Mouse (Mus musculus) adipocyte (in vitro differentiated cells): ENCODE measurements around the gene Ccdc78.

Experiments used
- DNase-seq: peaks from one replicate; pipeline ENCODE4 v3.0.0-alpha.2; 2016; ENCODE audit warnings: low spot score

The Ccdc78 gene

DNA sequence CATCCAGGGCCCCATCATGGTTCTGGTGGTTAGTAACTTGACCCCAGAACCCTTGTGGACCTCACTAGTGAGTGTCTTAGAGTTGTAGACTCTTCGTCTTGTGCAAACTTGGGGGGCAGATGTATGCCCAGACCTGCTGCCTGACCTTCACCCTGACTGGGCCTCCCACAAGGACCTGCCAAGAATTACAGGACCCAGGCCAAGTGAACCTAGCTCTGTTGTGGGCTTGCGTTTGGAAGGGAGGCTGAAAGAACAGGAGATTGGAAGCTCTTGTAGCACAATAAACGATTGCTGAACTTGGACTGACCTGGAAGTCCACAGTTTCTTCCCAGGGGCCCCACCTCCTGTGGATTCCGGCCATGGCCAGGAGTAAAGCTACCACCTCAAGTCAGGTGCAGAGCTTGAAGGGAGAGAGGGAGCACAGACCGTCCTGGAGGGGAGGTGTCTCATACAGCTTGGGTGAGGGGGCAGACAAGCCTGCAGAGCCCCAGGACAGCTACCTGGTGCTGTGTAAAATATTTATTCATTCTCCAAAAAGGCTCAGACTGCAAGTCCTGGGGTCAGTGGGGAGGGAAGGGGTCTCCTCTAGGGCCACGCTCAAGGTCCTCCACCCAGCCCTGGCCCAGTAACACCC, 47.7 kb downstream of the Ccdc78 start:
- DNase-seq = peak; percentile 66

DNA sequence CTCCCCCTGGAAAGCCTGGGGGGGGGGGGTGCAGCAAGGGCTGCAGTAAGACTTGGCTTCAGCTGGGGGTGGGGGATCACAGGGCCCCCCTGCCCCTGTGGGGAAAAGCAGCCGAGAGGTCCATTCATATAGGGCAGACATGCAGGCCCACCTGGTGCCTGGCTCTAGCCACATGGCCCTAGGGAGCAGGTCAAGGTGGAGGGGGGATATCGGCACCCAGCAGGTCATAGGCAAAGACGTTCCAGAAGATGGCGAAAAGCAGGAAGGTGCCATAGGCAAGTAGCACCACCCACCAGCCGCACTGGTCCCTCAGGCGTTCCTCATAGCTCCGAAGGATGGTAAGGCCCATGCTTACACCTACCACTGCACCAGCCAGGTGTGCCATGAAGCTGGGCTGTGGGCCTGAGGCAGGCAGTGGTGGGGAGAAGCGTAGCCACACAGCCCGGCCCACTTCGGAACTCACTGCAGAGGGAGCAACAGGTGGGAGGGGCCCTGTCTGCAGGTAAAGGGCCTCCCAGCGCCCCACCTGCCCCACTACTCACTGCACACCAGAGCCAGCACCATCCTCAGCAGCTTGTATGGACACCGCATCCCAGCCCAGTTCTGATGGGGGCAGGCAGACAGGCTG, 48.3 kb downstream of the Ccdc78 start:
- no peak for DNase-seq

DNA sequence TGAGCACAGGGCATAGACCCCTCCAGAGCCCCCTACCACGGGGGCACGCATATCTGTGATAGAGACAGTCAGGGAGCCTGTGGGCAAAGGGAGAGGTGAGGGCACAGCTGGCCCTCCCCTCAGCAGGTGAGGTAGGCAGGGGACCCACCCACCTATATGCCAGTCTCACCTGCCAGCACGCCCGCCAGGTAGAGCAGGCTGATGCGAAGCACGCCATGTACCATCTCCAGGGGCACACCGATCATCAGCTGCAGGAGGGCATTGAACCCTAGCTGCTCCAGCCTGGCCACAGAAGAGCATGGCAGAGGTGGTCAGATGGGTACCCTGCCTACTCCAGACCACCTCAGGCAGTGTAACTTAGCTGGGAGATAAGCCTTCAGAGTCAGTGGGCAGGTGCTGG, 48.9 kb downstream of the Ccdc78 start:
- no peak for DNase-seq

DNA sequence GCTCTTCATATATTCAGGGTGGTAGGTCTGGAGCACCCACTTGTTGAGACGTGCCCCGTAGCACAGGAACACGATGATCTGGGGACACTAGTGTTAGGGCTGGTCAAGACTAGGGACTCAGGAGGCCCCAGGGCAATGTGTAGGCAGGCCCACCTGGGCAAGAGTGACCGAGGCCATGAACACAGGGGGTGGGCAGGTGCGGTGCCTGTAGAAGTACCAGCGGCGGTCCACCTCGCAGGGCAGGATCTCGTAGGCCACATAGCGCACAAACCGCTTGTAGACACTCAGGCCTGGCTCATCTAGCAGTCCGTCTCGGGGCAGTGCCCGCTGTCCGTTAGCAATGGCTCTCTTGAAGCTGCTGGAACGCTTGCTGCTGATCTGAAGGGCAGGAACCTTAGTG, 49.4 kb downstream of the Ccdc78 start:
- no peak for DNase-seq

DNA sequence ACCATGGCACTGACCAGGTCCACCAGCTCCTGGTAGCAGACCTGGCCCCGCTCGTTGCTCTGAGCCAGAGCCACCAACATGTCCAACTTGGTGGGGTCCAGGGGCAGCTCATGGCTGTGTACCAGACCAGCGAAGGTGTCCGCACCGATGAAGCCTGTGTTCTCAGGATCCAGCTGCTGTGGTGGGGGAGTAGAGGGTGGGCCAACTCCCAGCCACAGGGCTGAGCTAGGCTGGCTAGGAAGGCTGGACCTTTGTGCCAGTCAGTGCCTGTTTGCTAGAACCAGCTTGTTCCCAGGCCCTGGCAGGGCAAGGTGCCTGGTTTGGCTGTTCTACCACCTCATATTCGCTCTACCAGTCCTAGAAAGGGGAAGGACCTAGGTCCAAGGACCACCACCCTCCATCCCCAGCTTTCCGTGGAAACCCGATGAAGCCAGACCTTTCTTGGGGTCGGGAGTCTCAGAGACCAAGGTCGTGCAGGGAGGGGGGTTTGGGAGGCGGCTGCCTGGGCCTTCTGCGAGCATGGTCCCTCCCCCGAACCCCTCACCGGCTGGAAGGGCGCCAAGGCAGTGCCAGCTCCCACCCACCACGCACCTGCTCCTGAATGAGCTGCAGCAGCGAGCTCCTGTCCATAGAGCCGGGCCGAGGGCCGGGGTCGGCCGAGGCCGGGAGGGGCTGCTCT, 50.2 kb downstream of the Ccdc78 start:
- DNase-seq = peak; percentile 62

DNA sequence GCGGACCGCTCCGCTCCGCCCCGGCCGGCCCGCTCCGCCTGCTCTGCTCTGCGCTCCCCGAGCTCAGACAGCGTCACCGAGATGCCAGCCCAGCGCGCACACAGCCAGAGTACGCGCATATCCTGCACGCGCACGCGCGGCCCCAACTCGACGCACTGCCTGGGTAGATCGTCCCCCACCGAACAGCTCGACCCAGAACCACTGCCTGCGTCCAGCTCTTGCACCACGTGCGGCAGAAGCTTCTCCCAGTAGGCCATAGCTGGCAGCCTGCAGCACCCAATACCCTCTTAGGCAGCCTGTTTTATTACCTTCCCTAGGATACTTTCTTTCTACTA, 50.7 kb downstream of the Ccdc78 start, which contains the start of gene Rhbdl1:
Gene Rhbdl1 (minus strand): TSS at position 220 of the 335 bp plus-strand sequence.
- DNase-seq = no peak

DNA sequence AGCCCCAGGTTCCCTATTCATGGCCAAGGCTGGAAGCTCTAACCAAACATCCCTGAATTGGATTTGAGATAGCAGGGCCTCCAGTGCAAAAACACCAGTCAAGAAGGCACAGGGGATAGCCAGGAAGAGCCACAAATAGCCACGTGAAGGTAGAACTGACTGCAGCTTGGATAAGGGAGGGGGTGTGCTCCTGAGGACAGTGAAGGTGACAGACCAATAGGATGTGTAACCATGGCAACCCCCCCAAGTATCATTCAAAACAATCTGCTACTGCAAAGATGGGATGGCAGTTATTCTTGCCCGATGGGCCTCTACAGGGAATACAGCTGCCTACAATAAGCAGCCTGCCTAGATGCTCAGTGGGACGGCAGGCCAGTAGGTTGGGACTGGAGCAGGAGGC, 51.2 kb downstream of the Ccdc78 start:
- DNase-seq = no peak

DNA sequence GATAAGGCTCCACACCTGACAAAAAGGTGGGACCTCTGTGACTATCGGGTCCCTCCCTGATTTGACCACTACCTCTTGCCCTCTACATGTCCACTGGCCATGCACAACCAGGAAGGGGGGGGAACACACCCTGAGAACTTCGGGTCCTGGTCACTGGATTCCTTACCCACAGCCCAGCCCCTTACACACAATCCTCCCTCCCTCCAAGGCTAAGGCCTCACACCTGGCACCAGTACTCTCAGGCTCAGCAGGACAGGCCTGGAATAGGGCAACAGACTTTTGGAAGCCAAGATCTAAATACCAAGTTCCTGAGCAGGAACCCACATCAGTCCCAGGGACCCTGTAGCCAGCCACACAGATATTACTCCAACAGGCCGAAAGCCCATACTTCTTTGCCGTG, 52.5 kb downstream of the Ccdc78 start:
- DNase-seq = no peak

DNA sequence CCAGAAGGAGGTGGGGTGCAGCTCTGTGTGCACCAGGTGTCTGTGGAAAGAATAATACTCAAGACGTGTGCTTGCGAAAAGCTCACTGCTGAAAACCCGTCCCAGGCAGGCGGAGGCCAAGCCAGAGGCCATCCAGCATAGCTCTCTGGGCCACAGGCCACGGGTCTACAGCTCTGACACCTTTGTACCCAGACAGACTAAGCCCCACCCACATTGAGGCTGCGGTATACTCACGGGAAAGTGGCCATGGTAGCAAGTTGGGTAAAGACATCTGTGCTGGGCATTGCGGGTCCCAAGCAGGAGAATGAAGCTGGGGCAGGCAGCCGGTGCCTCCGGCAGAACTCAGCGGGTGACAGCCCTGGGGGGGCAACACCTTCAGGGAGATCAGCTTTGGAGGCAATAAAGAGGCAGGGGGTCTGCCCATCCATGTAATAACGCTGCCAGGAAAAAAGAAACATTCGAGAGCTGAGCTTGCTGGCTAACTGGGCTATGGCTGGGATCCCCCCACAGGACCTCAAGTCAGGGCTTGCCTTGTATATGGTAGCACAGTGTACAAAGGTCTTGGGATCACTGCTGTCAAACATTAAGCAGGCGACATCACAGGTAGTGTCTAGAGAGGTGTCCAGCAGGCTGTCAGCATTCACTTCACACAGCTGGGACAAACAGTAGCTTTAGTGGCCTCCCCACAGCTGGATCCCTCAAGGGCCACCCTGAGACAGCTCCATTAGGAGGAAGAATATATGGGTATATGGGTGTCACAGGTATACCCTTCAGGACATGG, 53.3 kb downstream of the Ccdc78 start:
- peak; percentile 76 for DNase-seq
